Comparison of ENCODE assay signal across 8 mouse cellular contexts in genomic region chr17:46609721-46610514, GRCm38 (mm10). TPM values are rescaled to one million over a fixed set of nuclear protein-coding genes. Genes with fewer than 3 reads are reported as not detected.
DNase-seq lines count a peak whose midpoint lies in the region; ATAC-seq and TF ChIP-seq lines count a peak whose summit lies in the region.

No protein-coding gene starts in this region.

- ATAC-seq in intestine, postnatal 0 days: peak; percentile 34
- peak; percentile 70; the same call in 1 of the 2 replicates for ATAC-seq in lung, embryonic 15.5 days (ENCODE audit: borderline replicate concordance, extremely low read depth, low FRiP score, low TSS enrichment)
- no peak; the same call in 1 of the 2 replicates for ATAC-seq in forebrain, embryonic 13.5 days

- no peak overlapping the region for H3K27ac ChIP-seq in bone marrow macrophage, adult 2 months (ENCODE audit: insufficient read depth, low read depth, low read length)
- H3K27ac ChIP-seq in intestine, postnatal 0 days (ENCODE audit: low read depth, low read length): no peak overlapping the region; the same call in 1 of the 2 replicates
- H3K27ac ChIP-seq in lung, embryonic 15.5 days: peak overlapping the region; percentile 79
- H3K27ac ChIP-seq in forebrain, embryonic 13.5 days: no peak overlapping the region

- H3K27me3 ChIP-seq in intestine, postnatal 0 days (replicated peaks; ENCODE audit: control insufficient read depth, insufficient read depth, low read length): no peaks in the 10 kb centered on the region
- no peaks in the 10 kb centered on the region for H3K27me3 ChIP-seq in lung, embryonic 15.5 days
- H3K27me3 ChIP-seq in forebrain, embryonic 13.5 days: no peaks in the 10 kb centered on the region

- peak overlapping the region; percentile 32 for H3K4me3 ChIP-seq in bone marrow macrophage, adult 2 months (ENCODE audit: insufficient read depth, low read length)
- peak overlapping the region; percentile 17; the same call in 1 of the 2 replicates for H3K4me3 ChIP-seq in intestine, postnatal 0 days (ENCODE audit: low read depth, low read length)
- peak overlapping the region; percentile 11 for H3K4me3 ChIP-seq in lung, embryonic 15.5 days
- H3K4me3 ChIP-seq in forebrain, embryonic 13.5 days: no peak overlapping the region

- H3K9me3 ChIP-seq in intestine, postnatal 0 days (ENCODE audit: control insufficient read depth): no peaks in the 10 kb centered on the region
- H3K9me3 ChIP-seq in lung, embryonic 15.5 days: no peaks in the 10 kb centered on the region
- H3K9me3 ChIP-seq in forebrain, embryonic 13.5 days (replicated peaks): no peaks in the 10 kb centered on the region

- no peaks in the 10 kb centered on the region for H3K36me3 ChIP-seq in intestine, postnatal 0 days (ENCODE audit: control insufficient read depth, insufficient read depth)
- H3K36me3 ChIP-seq in lung, embryonic 15.5 days: no peaks in the 10 kb centered on the region
- H3K36me3 ChIP-seq in forebrain, embryonic 13.5 days (ENCODE audit: poor library complexity, severe bottlenecking): no peaks in the 10 kb centered on the region; the same call in 1 of the 2 replicates

- no peak overlapping the region for H3K9ac ChIP-seq in intestine, postnatal 0 days (ENCODE audit: low read depth, low read length)
- 0 out of 2 replicates have a peak overlapping the region, but pooled peaks have one; percentile 2 for H3K9ac ChIP-seq in lung, embryonic 15.5 days
- H3K9ac ChIP-seq in forebrain, embryonic 13.5 days: no peak overlapping the region

- peak overlapping the region; percentile 57 for H3K4me2 ChIP-seq in intestine, postnatal 0 days (replicated peaks; ENCODE audit: low read depth)
- H3K4me2 ChIP-seq in lung, embryonic 15.5 days: peak overlapping the region; percentile 48
- H3K4me2 ChIP-seq in forebrain, embryonic 13.5 days: no peak overlapping the region

- TF ChIP-seq POLR2A in bone marrow macrophage, adult 2 months (IDR thresholded peaks at IDR 0.05; ENCODE audit: borderline replicate concordance, low read depth, low read length): no peak

- TF ChIP-seq CTCF in bone marrow macrophage, adult 2 months (IDR thresholded peaks at IDR 0.05; ENCODE audit: low read depth, low read length): no peak
- no peak for TF ChIP-seq CTCF in intestine, postnatal 0 days (IDR thresholded peaks at IDR 0.05; ENCODE audit: low read depth)

- peak; percentile 26 for DNase-seq in adrenal gland, adult 2 months
- DNase-seq in adrenal gland, adult 18-20 months (ENCODE audit: low spot score in 2 of 2): no peak
- DNase-seq in thymus, adult 18-20 months: no peak
- DNase-seq in cerebellum, adult 8-10 months: no peak

- WGBS in intestine, postnatal 0 days: 37% methylated on average over 15 of the region's 15 CpGs
- WGBS in lung, embryonic 15.5 days: 43% methylated on average over 15 of the region's 15 CpGs
- WGBS in forebrain, embryonic 13.5 days: 57% methylated on average over 15 of the region's 15 CpGs

- H3K4me1 ChIP-seq in bone marrow macrophage, adult 2 months (ENCODE audit: control insufficient read depth, insufficient read depth, low read length): peaks cover 6% of the 10 kb centered on the region
- H3K4me1 ChIP-seq in intestine, postnatal 0 days (replicated peaks; ENCODE audit: control insufficient read depth, insufficient read depth, low read length): peaks cover 6% of the 10 kb centered on the region; the same call in 1 of the 2 replicates
- H3K4me1 ChIP-seq in lung, embryonic 15.5 days: peaks cover 69% of the 10 kb centered on the region
- peaks cover 52% of the 10 kb centered on the region for H3K4me1 ChIP-seq in forebrain, embryonic 13.5 days

RNA-seq across cellular contexts. Expression of gene Ptk7, which starts 19.4 kb away (rescaled TPM):
- 1 to 10 TPM; 4.6 to 8.0 TPM for total RNA-seq in adrenal gland, adult 2 months (2021)
- 8.6 and 9.2 TPM in 2 replicates for polyA plus RNA-seq in adrenal gland, adult 2 months (2012; rRNA removed)
- total RNA-seq in adrenal gland, adult 18-20 months (2021): 1 to 10 TPM; 2.7 to 5.8 TPM
- 0.43 and 0.56 TPM in 2 replicates for polyA plus RNA-seq in bone marrow macrophage, adult 2 months (2012; ENCODE audit: insufficient read depth, insufficient read length, missing spikeins)
- polyA plus RNA-seq in intestine, postnatal 0 days (2015; fragmentation: Nextera tagmentation; extraction: Ambion mirVana): 13.7 and 14.7 TPM in 2 replicates
- 134 and 142 TPM in 2 replicates for polyA plus RNA-seq in lung, embryonic 15.5 days (2015; fragmentation: Nextera tagmentation; extraction: Ambion mirVana)
- polyA plus RNA-seq in forebrain, embryonic 13.5 days (2015; fragmentation: Nextera tagmentation; extraction: Ambion mirVana): 32.5 and 35.3 TPM in 2 replicates

RNA-seq across cellular contexts. Expression of gene Klc4, which starts 35.9 kb away (rescaled TPM):
- 10 to 100 TPM; 40.9 to 43.1 TPM for total RNA-seq in adrenal gland, adult 2 months (2021)
- polyA plus RNA-seq in adrenal gland, adult 2 months (2012; rRNA removed): 25.7 and 29.7 TPM in 2 replicates
- 10 to 100 TPM; 35.8 to 47.6 TPM for total RNA-seq in adrenal gland, adult 18-20 months (2021)
- polyA plus RNA-seq in bone marrow macrophage, adult 2 months (2012; ENCODE audit: insufficient read depth, insufficient read length, missing spikeins): 45.3 and 48.8 TPM in 2 replicates
- 102 and 107 TPM in 2 replicates for polyA plus RNA-seq in intestine, postnatal 0 days (2015; fragmentation: Nextera tagmentation; extraction: Ambion mirVana)
- polyA plus RNA-seq in lung, embryonic 15.5 days (2015; fragmentation: Nextera tagmentation; extraction: Ambion mirVana): 24.9 and 25.8 TPM in 2 replicates
- 44.3 and 47.7 TPM in 2 replicates for polyA plus RNA-seq in forebrain, embryonic 13.5 days (2015; fragmentation: Nextera tagmentation; extraction: Ambion mirVana)

RNA-seq across cellular contexts. Expression of gene Mrpl2, which starts 36.1 kb away (rescaled TPM):
- total RNA-seq in adrenal gland, adult 2 months (2021): 100 to 1,000 TPM in 1 of 2 experiments, 10 to 100 TPM in 1; 82.9 to 113 TPM
- 343 and 456 TPM in 2 replicates for polyA plus RNA-seq in adrenal gland, adult 2 months (2012; rRNA removed)
- 10 to 100 TPM; 97.8 to 99.8 TPM for total RNA-seq in adrenal gland, adult 18-20 months (2021)
- polyA plus RNA-seq in bone marrow macrophage, adult 2 months (2012; ENCODE audit: insufficient read depth, insufficient read length, missing spikeins): 38.2 and 39.9 TPM in 2 replicates
- polyA plus RNA-seq in intestine, postnatal 0 days (2015; fragmentation: Nextera tagmentation; extraction: Ambion mirVana): 138 and 139 TPM in 2 replicates
- 106 TPM in 2 replicates for polyA plus RNA-seq in lung, embryonic 15.5 days (2015; fragmentation: Nextera tagmentation; extraction: Ambion mirVana)
- polyA plus RNA-seq in forebrain, embryonic 13.5 days (2015; fragmentation: Nextera tagmentation; extraction: Ambion mirVana): 89.0 and 97.3 TPM in 2 replicates

RNA-seq across cellular contexts. Expression of gene Cul7, which starts 40.2 kb away (rescaled TPM):
- total RNA-seq in adrenal gland, adult 2 months (2021): 10 to 100 TPM; 28.6 to 36.3 TPM
- polyA plus RNA-seq in adrenal gland, adult 2 months (2012; rRNA removed): 52.6 and 53.3 TPM in 2 replicates
- 10 to 100 TPM; 32.1 to 36.3 TPM for total RNA-seq in adrenal gland, adult 18-20 months (2021)
- polyA plus RNA-seq in bone marrow macrophage, adult 2 months (2012; ENCODE audit: insufficient read depth, insufficient read length, missing spikeins): 14.5 and 15.4 TPM in 2 replicates
- polyA plus RNA-seq in intestine, postnatal 0 days (2015; fragmentation: Nextera tagmentation; extraction: Ambion mirVana): 18.0 and 19.2 TPM in 2 replicates
- polyA plus RNA-seq in lung, embryonic 15.5 days (2015; fragmentation: Nextera tagmentation; extraction: Ambion mirVana): 48.2 and 49.5 TPM in 2 replicates
- polyA plus RNA-seq in forebrain, embryonic 13.5 days (2015; fragmentation: Nextera tagmentation; extraction: Ambion mirVana): 33.5 and 39.0 TPM in 2 replicates

RNA-seq across cellular contexts. Expression of gene Srf, which starts 53.9 kb away (rescaled TPM):
- 10 to 100 TPM; 35.6 to 45.2 TPM for total RNA-seq in adrenal gland, adult 2 months (2021)
- 178 and 199 TPM in 2 replicates for polyA plus RNA-seq in adrenal gland, adult 2 months (2012; rRNA removed)
- total RNA-seq in adrenal gland, adult 18-20 months (2021): 10 to 100 TPM; 40.8 to 66.6 TPM
- polyA plus RNA-seq in bone marrow macrophage, adult 2 months (2012; ENCODE audit: insufficient read depth, insufficient read length, missing spikeins): 28.9 and 44.2 TPM in 2 replicates
- polyA plus RNA-seq in intestine, postnatal 0 days (2015; fragmentation: Nextera tagmentation; extraction: Ambion mirVana): 5.1 and 5.2 TPM in 2 replicates
- polyA plus RNA-seq in lung, embryonic 15.5 days (2015; fragmentation: Nextera tagmentation; extraction: Ambion mirVana): 10.4 and 10.7 TPM in 2 replicates
- 4.2 and 4.4 TPM in 2 replicates for polyA plus RNA-seq in forebrain, embryonic 13.5 days (2015; fragmentation: Nextera tagmentation; extraction: Ambion mirVana)
